Mouse (Mus musculus): ENCODE results near the gene Aff4.

DNA sequence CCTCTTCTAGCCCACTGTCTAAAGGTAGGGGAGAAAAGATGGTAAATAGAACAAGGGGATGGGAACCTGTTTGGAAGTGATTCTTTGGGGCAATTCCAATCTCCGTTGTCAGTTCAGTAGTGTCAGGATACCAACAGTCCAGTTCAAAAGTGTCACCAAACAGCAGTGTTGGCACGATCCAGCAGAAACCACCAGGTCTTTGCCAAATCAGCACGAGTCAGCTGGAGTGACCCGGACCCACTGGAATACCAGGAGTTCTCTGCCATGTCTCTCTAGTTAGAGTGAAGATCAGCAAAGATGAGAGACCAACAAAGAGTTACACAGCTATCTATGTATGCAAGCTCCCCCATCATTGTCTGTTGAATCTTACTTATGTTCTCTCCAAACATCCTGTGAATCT is 63.2 kb downstream of the Aff4 start:
- TF ChIP-seq CTCF (IDR thresholded peaks at IDR 0.05; ENCODE audit: low read depth, low read length) (no peak), POLR2A (IDR thresholded peaks at IDR 0.05; ENCODE audit: borderline replicate concordance, low read depth, low read length) (no peak)

Measured in bone marrow macrophage, adult 2 months (primary cell).